Mouse (Mus musculus): Measurements from ENCODE around the gene Htr6.

DNA sequence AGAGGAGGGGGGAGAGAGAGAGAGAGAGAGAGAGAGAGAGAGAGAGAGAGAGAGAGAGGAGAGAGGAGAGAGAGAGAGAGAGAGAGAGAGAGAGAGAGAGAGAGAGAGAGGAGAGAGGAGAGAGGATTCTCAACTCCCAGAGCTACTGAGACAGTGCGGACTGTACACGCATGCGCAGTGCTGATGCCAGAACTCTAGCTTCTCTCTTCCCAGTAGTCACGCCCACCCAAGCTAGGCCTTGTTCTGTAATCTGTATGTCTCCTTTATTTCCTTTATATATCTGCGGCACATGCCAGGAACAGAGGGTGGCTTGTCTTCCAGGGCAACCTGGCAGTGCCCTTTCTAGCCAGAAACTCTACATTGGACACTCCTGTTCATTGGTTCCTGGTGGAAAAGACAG is 10.5 kb downstream of the Htr6 start:
- TF ChIP-seq CTCF (IDR thresholded peaks at IDR 0.05; ENCODE audit: extremely low read depth, insufficient read length, insufficient replicate concordance, low read depth, low read length), result no peak
- TF ChIP-seq POLR2A (IDR thresholded peaks at IDR 0.05; ENCODE audit: low read depth, low read length), result no peak

All from small intestine, adult 2 months (tissue).